Mouse (Mus musculus) spleen, adult 2 months (tissue): Measurements from ENCODE around the gene Ufm1.

ENCODE experiments used
- CTCF ChIP-seq: fragments of 200-500 bp; IDR thresholded peaks from 2 replicates; pipeline ENCODE4 v1.5.1; 2011; ENCODE audit warnings: mild to moderate bottlenecking, inconsistent platforms; ENCODE audit not compliant: insufficient read depth, insufficient read length, insufficient replicate concordance; ENCODE audit errors: extremely low read depth
- POLR2A ChIP-seq: fragments of 200-500 bp; IDR thresholded peaks from 2 replicates; pipeline ENCODE4 v1.6.1; 2011; ENCODE audit warnings: low read depth, low read length, inconsistent platforms

DNA sequence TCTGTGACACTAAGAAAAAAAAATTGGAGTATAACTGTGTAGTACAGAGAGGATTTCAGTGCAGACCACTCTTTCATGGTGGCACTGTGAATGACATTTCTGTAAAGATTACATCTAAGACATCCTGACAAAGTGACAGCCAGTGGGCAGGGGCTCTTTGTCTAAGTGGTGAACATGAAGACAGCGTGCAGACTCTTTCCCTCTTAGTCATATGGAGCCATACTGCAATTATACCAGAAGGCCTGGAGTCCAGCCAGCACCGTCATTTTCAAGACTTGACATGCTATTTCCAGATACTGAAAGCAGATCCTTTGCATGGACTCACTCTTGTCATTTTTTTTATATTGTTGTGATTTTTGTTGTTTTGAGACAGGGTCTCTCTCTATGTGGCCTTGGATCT lies 29.4 kb downstream of the Ufm1 start:
- TF ChIP-seq CTCF (no peak), POLR2A (no peak)
